Mouse (Mus musculus): ENCODE measurements at regions not wholly inside any gene's neighbourhood (a gene's known extent, or its start where the extent isn't known, plus 50 kb on each side); places are given as distances from the start of the nearest gene placed in this dataset.
A peak's percentile ranks its signal among the peaks of the same experiment; 100 is the strongest.

DNA sequence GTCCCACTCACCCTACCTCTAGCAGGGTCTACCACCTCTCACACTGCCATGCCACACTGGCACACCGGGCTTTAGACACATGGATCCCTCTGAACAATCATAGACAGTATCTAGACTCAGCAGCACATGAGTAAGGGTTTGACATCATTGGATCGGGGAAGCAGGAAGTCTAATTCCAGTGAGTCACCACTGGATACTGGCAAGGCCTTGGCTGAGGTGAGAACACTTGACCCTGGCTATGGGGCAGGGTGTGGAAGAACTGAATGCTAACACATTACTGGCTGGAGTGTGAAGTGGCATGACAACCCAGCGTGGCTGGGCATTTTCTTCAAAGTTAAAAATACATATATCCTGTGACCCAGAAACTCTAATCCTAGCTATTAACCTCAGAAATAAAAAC is 114.4 kb downstream of the H2afy start:
- DNase-seq (ENCODE audit: low read depth), result no peak

DNA sequence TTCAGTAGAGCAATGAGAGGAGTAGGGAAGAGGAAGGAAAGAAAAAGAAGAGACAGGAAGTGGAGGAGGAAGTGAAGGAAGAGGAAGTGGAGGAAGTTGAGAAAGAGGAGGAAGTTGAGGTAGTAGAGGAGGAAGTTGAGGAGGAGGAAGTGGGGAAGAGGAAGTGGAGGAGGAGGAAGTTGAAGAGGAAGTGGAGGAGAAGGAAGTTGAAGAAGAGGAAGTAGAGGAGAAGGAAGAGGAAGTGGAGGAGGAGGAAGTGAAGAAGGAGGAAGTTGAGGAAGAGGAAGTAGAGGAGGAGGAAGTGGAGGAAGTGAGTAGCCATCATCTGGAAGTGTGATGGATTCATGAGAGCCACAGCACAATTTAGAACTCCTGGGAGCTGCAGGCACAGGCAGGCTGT is 122.2 kb downstream of the H2afy start:
- no peak for DNase-seq (ENCODE audit: low read depth)

DNA sequence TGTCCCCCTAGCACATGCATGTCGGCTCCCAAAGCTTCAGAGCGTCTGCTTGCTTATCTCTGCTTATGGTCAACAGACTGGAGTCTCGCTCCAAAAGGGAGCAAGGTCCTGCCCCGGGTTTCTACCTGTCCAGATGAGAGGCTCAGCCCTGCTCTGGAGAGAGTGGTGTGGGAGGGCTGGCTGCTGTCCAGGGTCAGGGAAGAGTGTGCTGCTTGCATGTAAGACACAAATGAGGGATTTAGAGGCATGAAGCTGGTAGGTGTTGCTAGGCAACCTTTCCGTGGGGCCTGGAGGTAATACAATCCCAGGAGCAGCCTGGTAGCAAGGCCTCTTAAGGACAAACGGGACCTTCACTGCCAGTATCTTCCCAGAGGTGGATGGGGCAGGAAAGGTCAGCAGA is 125.7 kb downstream of the H2afy start:
- no peak for DNase-seq (ENCODE audit: low read depth)

GRCm38 (mm10) chr13:56006827-56007226 is 129.3 kb downstream of the H2afy start:
- DNase-seq (ENCODE audit: low read depth), result no peak

DNA sequence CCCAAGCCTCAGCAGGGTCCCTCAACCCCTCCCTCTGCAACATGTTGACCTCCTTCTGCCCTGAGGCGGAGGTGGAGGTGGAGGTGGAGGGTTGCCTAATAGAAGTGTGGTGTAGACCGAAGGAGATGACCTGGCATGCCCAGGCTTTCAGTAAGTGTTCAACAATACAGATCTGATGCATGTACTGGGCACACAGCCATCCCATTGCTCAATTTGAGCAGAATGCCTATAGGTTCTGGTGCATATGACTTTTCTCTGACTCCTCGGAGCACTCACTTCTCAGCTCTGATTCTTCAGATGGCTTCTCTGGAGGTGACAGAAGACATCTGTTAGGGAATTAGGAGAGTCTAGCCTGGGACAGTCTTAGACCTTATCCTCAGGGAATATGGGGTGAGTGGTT is 130.4 kb downstream of the H2afy start:
- DNase-seq (ENCODE audit: low read depth), result no peak

GRCm38 (mm10) chr13:56003724-56004393 is 132.3 kb downstream of the H2afy start:
- DNase-seq (ENCODE audit: low read depth), result no peak

- no peak for DNase-seq (ENCODE audit: low read depth)
Observed at GRCm38 (mm10) chr13:55995255-55995654, 140.9 kb downstream of the H2afy start.

- no peak for DNase-seq (ENCODE audit: low read depth)
Observed at GRCm38 (mm10) chr13:55994460-55994859, 141.7 kb downstream of the H2afy start.

DNA sequence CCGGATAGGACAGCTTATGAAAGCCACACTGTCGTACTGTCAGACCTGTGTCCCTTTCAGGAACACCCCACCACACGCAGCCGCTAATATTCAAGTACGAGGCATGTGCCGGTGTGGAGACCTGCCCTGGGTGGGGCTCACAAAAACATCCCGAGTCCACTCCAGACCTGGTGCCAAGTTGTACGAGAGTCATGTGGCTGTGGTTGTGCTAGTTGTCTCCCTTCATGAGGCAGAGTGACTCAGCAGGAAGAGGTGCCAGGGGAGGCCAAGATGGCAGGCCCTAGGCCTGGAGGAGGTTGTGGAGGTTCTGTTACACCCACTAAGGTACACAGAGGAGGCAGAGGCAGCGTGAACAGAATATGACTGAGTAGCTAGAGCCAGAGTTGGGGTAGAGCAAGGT is 143.5 kb downstream of the H2afy start:
- no peak for DNase-seq (ENCODE audit: low read depth)

DNA sequence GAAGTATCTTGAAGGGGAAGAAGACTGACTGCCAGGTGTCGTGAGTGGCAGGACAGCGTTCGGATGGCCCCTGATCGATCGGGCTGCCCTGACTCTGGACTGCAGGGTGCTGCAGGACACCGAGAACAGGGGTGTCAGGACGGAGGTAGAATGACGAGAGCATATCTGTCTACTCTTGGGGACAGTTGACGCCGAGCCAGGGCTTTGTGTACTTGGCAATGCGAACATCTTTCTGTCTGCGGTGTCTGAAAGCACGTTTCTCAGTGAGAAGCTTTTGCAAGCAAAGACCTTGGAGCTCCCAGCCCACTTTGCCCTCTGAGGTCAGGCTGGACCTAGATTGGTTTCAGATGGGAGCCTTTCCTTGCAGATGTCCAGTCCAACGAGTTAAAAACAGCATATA is 144.9 kb downstream of the H2afy start:
- no peak for DNase-seq (ENCODE audit: low read depth)

- DNase-seq (ENCODE audit: low read depth), result no peak
Observed at GRCm38 (mm10) chr13:55990186-55990585, 146.0 kb downstream of the H2afy start.

DNA sequence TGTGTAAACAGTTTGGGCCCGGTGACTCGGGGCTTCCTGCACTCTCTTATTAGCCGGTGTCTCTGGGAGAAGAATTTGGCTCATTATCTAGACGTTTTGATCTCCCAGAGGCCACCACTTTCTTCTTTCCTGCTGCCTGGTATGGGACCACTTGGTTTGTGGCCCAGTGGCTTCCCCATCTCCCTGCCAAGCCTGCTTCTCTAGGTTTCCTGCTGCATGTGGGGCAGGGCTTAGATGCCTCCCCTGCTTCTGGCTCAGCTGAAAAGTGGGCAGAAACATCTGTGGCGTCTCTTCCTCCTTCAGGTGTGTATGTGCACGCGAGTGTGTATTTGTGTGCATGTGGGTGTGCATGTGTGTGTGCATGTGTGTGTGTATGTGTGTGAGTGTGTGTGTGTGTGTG is 146.8 kb downstream of the H2afy start:
- no peak for DNase-seq (ENCODE audit: low read depth)

GRCm38 (mm10) chr13:55985396-55985795 is 149.4 kb upstream of the Pitx1 start:
- no peak for DNase-seq (ENCODE audit: low read depth)

GRCm38 (mm10) chr13:55984772-55985171 is 148.8 kb upstream of the Pitx1 start:
- DNase-seq (ENCODE audit: low read depth), result no peak

GRCm38 (mm10) chr13:55983851-55984250 is 147.9 kb upstream of the Pitx1 start:
- DNase-seq (ENCODE audit: low read depth), result no peak

DNA sequence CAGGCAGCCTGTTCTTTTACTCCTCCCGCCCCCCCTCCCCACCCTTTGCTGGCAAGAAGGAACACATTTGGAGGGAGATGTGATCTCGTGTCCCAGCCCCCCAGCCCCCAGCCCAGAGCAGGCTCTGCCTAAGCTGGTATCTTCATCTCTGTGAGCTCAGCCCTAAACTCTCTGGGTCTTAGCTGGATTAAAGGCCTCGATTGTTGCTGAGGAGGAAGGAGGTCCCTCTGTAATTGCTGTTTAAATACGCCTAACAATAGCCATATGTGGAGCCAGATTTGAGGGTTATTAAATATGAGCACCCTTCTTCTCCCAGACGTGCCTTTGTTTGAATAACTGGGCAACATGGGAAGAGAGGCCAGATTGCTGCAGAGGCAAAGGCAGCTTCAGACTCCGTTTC is 145.0 kb upstream of the Pitx1 start:
- DNase-seq (ENCODE audit: low read depth), result no peak

DNA sequence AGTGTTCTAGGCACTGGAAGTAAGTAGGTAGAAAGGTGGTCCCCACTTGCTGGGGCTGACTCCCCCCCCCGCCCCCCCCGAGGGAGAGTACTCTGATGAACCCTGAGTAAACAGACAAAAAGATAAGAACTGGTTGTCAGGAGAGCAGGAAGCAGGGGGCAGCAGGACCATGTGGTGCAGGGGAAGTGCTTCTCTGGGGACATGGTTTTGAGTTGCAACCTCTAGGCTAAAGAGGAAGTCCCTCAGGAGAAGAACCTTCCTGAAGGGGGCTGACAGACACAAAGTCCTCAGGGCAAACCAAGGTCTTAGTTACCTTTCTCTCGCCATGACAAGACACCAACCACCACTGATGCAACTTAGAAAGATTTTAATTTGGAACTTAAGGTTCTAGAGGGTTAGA is 141.9 kb upstream of the Pitx1 start:
- DNase-seq (ENCODE audit: low read depth), result no peak

DNA sequence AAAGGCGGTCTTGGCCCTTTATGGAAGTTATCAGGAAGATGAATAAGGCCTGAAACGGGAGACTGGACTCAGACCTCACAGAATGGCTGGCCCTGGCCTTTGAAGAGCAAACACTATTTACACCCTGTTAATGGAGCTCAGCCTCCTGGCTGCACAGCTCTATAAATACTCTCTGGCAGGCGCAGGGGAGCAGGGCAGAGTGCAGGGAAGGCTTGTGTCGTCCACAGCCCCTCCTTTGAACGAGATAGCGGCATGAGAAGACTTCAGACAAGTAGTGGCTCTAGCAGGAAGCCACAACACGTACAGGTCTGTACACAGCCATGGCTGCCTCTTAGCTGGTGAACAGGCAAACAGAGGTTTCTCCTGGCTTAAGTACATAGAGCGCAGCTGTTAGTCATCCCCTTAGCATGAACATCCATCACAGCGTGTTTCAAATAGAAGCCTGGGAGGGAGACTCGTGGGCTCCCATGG is 141.0 kb upstream of the Pitx1 start:
- no peak for DNase-seq (ENCODE audit: low read depth)

GRCm38 (mm10) chr13:55974105-55974504 is 138.1 kb upstream of the Pitx1 start:
- DNase-seq (ENCODE audit: low read depth), result peak; percentile 3

GRCm38 (mm10) chr13:55970687-55971086 is 134.7 kb upstream of the Pitx1 start:
- DNase-seq (ENCODE audit: low read depth), result no peak

DNA sequence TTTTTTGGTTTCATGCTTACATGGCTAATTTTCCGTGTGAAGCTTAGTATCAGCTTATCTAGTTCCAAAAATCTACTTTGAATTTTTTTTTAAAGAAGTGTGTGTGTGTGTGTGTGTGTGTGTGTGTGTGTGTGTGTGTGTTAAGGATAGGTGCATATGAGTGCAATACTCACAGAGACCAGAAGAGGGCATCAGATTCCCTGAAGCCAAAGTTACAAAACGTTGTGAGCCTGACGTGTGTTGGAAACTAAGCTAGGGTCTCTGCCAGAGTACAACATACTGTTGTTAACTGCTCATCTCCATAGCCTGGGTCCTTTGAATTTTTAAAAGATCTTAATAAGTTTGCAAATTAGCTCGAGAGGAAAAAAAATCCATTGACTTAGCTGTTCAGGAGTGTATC is 133.5 kb upstream of the Pitx1 start:
- DNase-seq (ENCODE audit: low read depth), result peak; percentile 4

- DNase-seq (ENCODE audit: low read depth), result no peak
Observed at GRCm38 (mm10) chr13:55967151-55967550, 131.2 kb upstream of the Pitx1 start.

DNA sequence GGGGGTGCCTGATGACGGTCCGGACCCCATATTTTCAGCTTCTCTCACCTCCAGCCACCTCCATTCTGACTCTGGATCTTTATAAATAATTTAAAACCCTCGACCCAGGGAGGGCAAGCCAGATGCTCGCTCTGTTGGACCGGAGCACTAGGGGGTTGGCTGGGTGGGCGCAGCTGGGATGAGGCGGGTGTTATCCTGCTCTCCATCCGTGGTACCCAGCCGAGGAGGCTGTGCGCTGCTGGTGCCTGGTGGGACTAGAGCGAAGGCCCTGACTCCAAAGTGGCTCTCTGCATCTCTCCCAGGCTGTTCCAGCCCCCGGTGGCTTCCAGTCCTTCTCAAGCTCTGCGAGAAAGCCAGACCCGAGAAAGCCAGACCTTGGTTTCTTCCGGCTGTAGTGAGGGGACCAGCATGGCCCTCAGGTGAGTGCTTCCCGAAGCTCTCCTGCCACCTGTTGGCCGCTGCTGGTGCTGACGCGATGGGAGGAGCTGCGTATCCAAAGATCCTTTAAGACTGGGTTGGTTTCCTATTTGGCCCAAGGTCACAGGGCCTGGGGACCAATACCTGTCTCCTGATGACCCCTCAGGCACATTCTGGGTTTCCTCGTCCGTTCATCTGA is 127.1 kb upstream of the Pitx1 start:
- peak; percentile 38 for DNase-seq (ENCODE audit: low read depth)

GRCm38 (mm10) chr13:55962254-55962866 is 126.4 kb upstream of the Pitx1 start:
- no peak for DNase-seq (ENCODE audit: low read depth)
